Mouse (Mus musculus) C2C12 (cell line): ENCODE results near the gene Tcl1b3.

Source experiments
- CEBPB ChIP-seq: IDR thresholded peaks from one replicate; pipeline ENCODE4 v1.6.1; 2011; ENCODE audit warnings: low read depth, mild to moderate bottlenecking, control low read depth, moderate library complexity
- CTCF ChIP-seq: IDR thresholded peaks from one replicate; pipeline ENCODE4 v1.5.1; 2011; ENCODE audit not compliant: control insufficient read depth, insufficient read depth, insufficient read length
- FOSL1 ChIP-seq: IDR thresholded peaks from one replicate; pipeline ENCODE4 v1.8.0; 2011; ENCODE audit warnings: mild to moderate bottlenecking, low read length; ENCODE audit not compliant: poor library complexity, insufficient read depth, severe bottlenecking
- MAX ChIP-seq: IDR thresholded peaks from one replicate; pipeline ENCODE4 v1.6.1; 2011; ENCODE audit warnings: mild to moderate bottlenecking, control low read depth
- MYOD1 ChIP-seq: IDR thresholded peaks from one replicate; pipeline ENCODE4 v1.6.1; 2011; ENCODE audit warnings: low read depth; ENCODE audit not compliant: control insufficient read depth, insufficient read length
- MYOG ChIP-seq: IDR thresholded peaks from one replicate; pipeline ENCODE4 v1.6.1; 2011; ENCODE audit not compliant: control insufficient read depth, insufficient read length; ENCODE audit errors: extremely low read depth
- USF1 ChIP-seq: IDR thresholded peaks from one replicate; pipeline ENCODE4 v1.6.1; 2011; ENCODE audit warnings: low read depth, mild to moderate bottlenecking, control low read depth, moderate library complexity

GRCm38 (mm10) chr12:105222601-105223319 is 31.9 kb downstream of the Tcl1b3 start, which contains the start of gene Tcl1:
- TF ChIP-seq CTCF, result no peak
- no peak for TF ChIP-seq USF1
- TF ChIP-seq CEBPB, result no peak
- no peak for TF ChIP-seq MAX
- no peak for TF ChIP-seq MYOG
- no peak for TF ChIP-seq MYOD1
- no peak for TF ChIP-seq FOSL1
